Mouse (Mus musculus): ENCODE results near the gene Cers4. TPM values are rescaled to one million over a fixed set of nuclear protein-coding genes. Genes with fewer than 3 reads are reported as not detected.

Cers4 gene
- total RNA-seq, 2 experiments from 2014 or later: 5.4 to 7.1 TPM

Other genes with a start within 250 kb of the Cers4 start
- gene Tgfbr3l, start 244.8 kb upstream of the Cers4 start, total RNA-seq (2021): 1 to 10 TPM; 1.8 to 3.4 TPM
- gene Snapc2, start 239.9 kb upstream of the Cers4 start, total RNA-seq (2021): 10 to 100 TPM; 10.1 to 12.2 TPM
- 1 to 10 TPM; 1.4 to 2.5 TPM for gene Ctxn1, start 233.8 kb upstream of the Cers4 start, total RNA-seq (2021)
- 10 to 100 TPM; 67.8 to 82.1 TPM for gene Timm44, start 217.1 kb upstream of the Cers4 start, total RNA-seq (2021)
- gene Ccl25, start 167.8 kb upstream of the Cers4 start, total RNA-seq (2021): 1 to 10 TPM; 8.7 to 9.4 TPM
- 10 to 100 TPM; 42.6 to 47.7 TPM for gene Elavl1, start 167.6 kb upstream of the Cers4 start, total RNA-seq (2021)
- 1 to 10 TPM; 6.6 to 7.0 TPM for gene Zfp958, start 120.1 kb downstream of the Cers4 start, total RNA-seq (2021)